ENCODE assay signal across 15 mouse cellular contexts in genomic region chr2:38947566-38947965, GRCm38 (mm10). TPM values are rescaled to one million over a fixed set of nuclear protein-coding genes. Genes with fewer than 3 reads are reported as not detected.
A peak's percentile ranks its signal among the peaks of the same experiment; 100 is the strongest.
DNase-seq lines count a peak whose midpoint lies in the region; ATAC-seq lines count a peak whose summit lies in the region.
"Had no signal": no experiment of that assay in that cellular context is flagged by ENCODE, and none has a peak within 500 bp of the region (broad histone marks: within the 10 kb centered on the region; RNA-seq: fewer than 3 reads in every experiment).

No protein-coding gene starts in this region.

- no peaks in the 10 kb centered on the region for H3K36me3 ChIP-seq in midbrain, embryonic 11.5 days (ENCODE audit: control insufficient read depth, insufficient read depth, low read length)
- H3K36me3 ChIP-seq in midbrain, embryonic 13.5 days, result no peaks in the 10 kb centered on the region
- H3K36me3 ChIP-seq: forebrain, embryonic 10.5 days; limb, embryonic 15.5 days; midbrain, embryonic 12.5 days had no signal

- no peak overlapping the region for H3K4me2 ChIP-seq in midbrain, embryonic 11.5 days
- H3K4me2 ChIP-seq in midbrain, embryonic 13.5 days (replicated peaks), result no peak overlapping the region
- H3K4me2 ChIP-seq: limb, embryonic 15.5 days; midbrain, embryonic 12.5 days had no signal

- no peaks in the 10 kb centered on the region for H3K9me3 ChIP-seq in midbrain, embryonic 11.5 days (ENCODE audit: control insufficient read depth, low read length)
- H3K9me3 ChIP-seq in midbrain, embryonic 13.5 days, result no peaks in the 10 kb centered on the region
- H3K9me3 ChIP-seq: forebrain, embryonic 10.5 days; limb, embryonic 15.5 days; midbrain, embryonic 12.5 days had no signal

- H3K9ac ChIP-seq in midbrain, embryonic 11.5 days (ENCODE audit: low read length), result no peak overlapping the region
- H3K9ac ChIP-seq in midbrain, embryonic 13.5 days (replicated peaks), result no peak overlapping the region
- H3K9ac ChIP-seq: limb, embryonic 15.5 days; midbrain, embryonic 12.5 days had no signal

- no peaks in the 10 kb centered on the region for H3K27me3 ChIP-seq in midbrain, embryonic 11.5 days (ENCODE audit: control insufficient read depth, insufficient read depth, low read length)
- no peaks in the 10 kb centered on the region for H3K27me3 ChIP-seq in midbrain, embryonic 13.5 days
- H3K27me3 ChIP-seq: limb, embryonic 15.5 days; midbrain, embryonic 12.5 days had no signal

- H3K4me3 ChIP-seq in midbrain, embryonic 11.5 days (ENCODE audit: low read depth, low read length), result no peak overlapping the region
- no peak overlapping the region for H3K4me3 ChIP-seq in midbrain, embryonic 13.5 days (replicated peaks)
- H3K4me3 ChIP-seq: forebrain, embryonic 10.5 days; limb, embryonic 15.5 days; midbrain, embryonic 12.5 days had no signal

- no peaks in the 10 kb centered on the region for H3K4me1 ChIP-seq in midbrain, embryonic 11.5 days (ENCODE audit: control insufficient read depth, insufficient read depth, low read length)
- no peaks in the 10 kb centered on the region for H3K4me1 ChIP-seq in midbrain, embryonic 13.5 days (replicated peaks)
- H3K4me1 ChIP-seq: forebrain, embryonic 10.5 days had no signal

- no peak overlapping the region for H3K27ac ChIP-seq in midbrain, embryonic 11.5 days (ENCODE audit: low read depth, low read length)
- H3K27ac ChIP-seq in midbrain, embryonic 13.5 days, result no peak overlapping the region
- H3K27ac ChIP-seq: forebrain, embryonic 10.5 days; hindbrain, postnatal 0 days; midbrain, embryonic 12.5 days had no signal

- 70% methylated on average over 7 of the region's 7 CpGs for WGBS in midbrain, embryonic 11.5 days
- 82% methylated on average over 7 of the region's 7 CpGs for WGBS in midbrain, embryonic 13.5 days

- peak; percentile 49 for DNase-seq in adrenal gland, adult 2 months
- no peak for DNase-seq in adrenal gland, adult 8-10 months
- DNase-seq in midbrain, embryonic 11.5 days (ENCODE audit: low spot score, missing footprints), result peak; percentile 62
- peak; percentile 54 to 61 for DNase-seq in kidney, postnatal 36 days
- DNase-seq in testis, postnatal 10 days (ENCODE audit: low spot score), result no peak
- DNase-seq in layer of hippocampus, adult 8-10 months (ENCODE audit: low spot score in 2 of 2), result no peak
- DNase-seq in gastrocnemius, adult 18-20 months (ENCODE audit: low spot score), result no peak
- DNase-seq: embryo, embryonic 11 days; gastrocnemius, postnatal 25 days; right cerebral cortex, postnatal 4 days had no signal

- ATAC-seq in midbrain, embryonic 11.5 days (ENCODE audit: low FRiP score), result no peak
- no peak for ATAC-seq in midbrain, embryonic 13.5 days
- ATAC-seq: hindbrain, postnatal 0 days had no signal

RNA-seq across cellular contexts. Expression of gene Olfml2a, which starts 15.8 kb away (rescaled TPM):
- 10 to 100 TPM in 1 of 2 experiments, 1 to 10 TPM in 1; 6.7 to 12.0 TPM for total RNA-seq in adrenal gland, adult 2 months (2021)
- polyA plus RNA-seq in adrenal gland, adult 2 months (2012; rRNA removed), result 5.9 TPM in 2 replicates
- 10 to 100 TPM in 2 of 4 experiments, 1 to 10 TPM in 2; 6.9 to 18.9 (median 12.6) TPM for total RNA-seq in adrenal gland, adult 8-10 months (2022)
- 1.9 and 2.2 TPM in 2 replicates for polyA plus RNA-seq in midbrain, embryonic 11.5 days (2014; fragmentation: Nextera tagmentation; extraction: Ambion mirVana)
- polyA plus RNA-seq in midbrain, embryonic 13.5 days (2015; fragmentation: Nextera tagmentation; extraction: Ambion mirVana), result 2.2 and 2.4 TPM in 2 replicates
- total RNA-seq in layer of hippocampus, adult 8-10 months (2022), result 1 to 10 TPM; 1.7 to 1.9 (median 1.8) TPM
- total RNA-seq in gastrocnemius, adult 18-20 months (2021), result 1 to 10 TPM; 3.3 to 5.3 TPM

RNA-seq across cellular contexts. Expression of gene Nr6a1, which starts 20.1 kb away (rescaled TPM):
- 1 to 10 TPM; 5.1 to 6.4 TPM for total RNA-seq in adrenal gland, adult 2 months (2021)
- 2.7 TPM in 2 replicates for polyA plus RNA-seq in adrenal gland, adult 2 months (2012; rRNA removed)
- 10 to 100 TPM in 2 of 4 experiments, 1 to 10 TPM in 2; 6.6 to 15.8 (median 9.7) TPM for total RNA-seq in adrenal gland, adult 8-10 months (2022)
- polyA plus RNA-seq in midbrain, embryonic 11.5 days (2014; fragmentation: Nextera tagmentation; extraction: Ambion mirVana), result 4.4 and 5.2 TPM in 2 replicates
- polyA plus RNA-seq in midbrain, embryonic 13.5 days (2015; fragmentation: Nextera tagmentation; extraction: Ambion mirVana), result 1.9 and 2.0 TPM in 2 replicates
- total RNA-seq in layer of hippocampus, adult 8-10 months (2022), result 1 to 10 TPM; 5.7 to 9.2 (median 7.7) TPM
- 1 to 10 TPM; 3.5 to 4.1 TPM for total RNA-seq in gastrocnemius, adult 18-20 months (2021)

RNA-seq across cellular contexts. Expression of gene Wdr38, which starts 49.7 kb away (rescaled TPM):
- under 1 TPM; 0.43 to 0.52 TPM for total RNA-seq in adrenal gland, adult 2 months (2021)
- polyA plus RNA-seq in adrenal gland, adult 2 months (2012; rRNA removed), result 0.43 and 1.2 TPM in 2 replicates
- 1 to 10 TPM in 1 of 4 experiments, under 1 TPM in 3; 0.38 to 1.3 (median 0.64) TPM for total RNA-seq in adrenal gland, adult 8-10 months (2022)
- polyA plus RNA-seq in midbrain, embryonic 11.5 days (2014; fragmentation: Nextera tagmentation; extraction: Ambion mirVana), result 1.4 TPM in 2 replicates
- 1.6 and 1.8 TPM in 2 replicates for polyA plus RNA-seq in midbrain, embryonic 13.5 days (2015; fragmentation: Nextera tagmentation; extraction: Ambion mirVana)
- total RNA-seq in layer of hippocampus, adult 8-10 months (2022), result under 1 TPM; 0.45 to 0.83 (median 0.71) TPM
- under 1 TPM; 0.09 to 0.14 TPM for total RNA-seq in gastrocnemius, adult 18-20 months (2021)

RNA-seq across cellular contexts. Expression of gene Arpc5l, which starts 57.6 kb away (rescaled TPM):
- 10 to 100 TPM; 66.7 to 78.4 TPM for total RNA-seq in adrenal gland, adult 2 months (2021)
- polyA plus RNA-seq in adrenal gland, adult 2 months (2012; rRNA removed), result 56.4 and 66.7 TPM in 2 replicates
- total RNA-seq in adrenal gland, adult 8-10 months (2022), result 10 to 100 TPM; 86.2 to 93.4 (median 87.6) TPM
- 149 and 157 TPM in 2 replicates for polyA plus RNA-seq in midbrain, embryonic 11.5 days (2014; fragmentation: Nextera tagmentation; extraction: Ambion mirVana)
- 122 and 132 TPM in 2 replicates for polyA plus RNA-seq in midbrain, embryonic 13.5 days (2015; fragmentation: Nextera tagmentation; extraction: Ambion mirVana)
- 10 to 100 TPM; 83.2 to 99.9 (median 93.0) TPM for total RNA-seq in layer of hippocampus, adult 8-10 months (2022)
- 100 to 1,000 TPM; 112 to 141 TPM for total RNA-seq in gastrocnemius, adult 18-20 months (2021)

RNA-seq across cellular contexts. Expression of gene Rpl35, which starts 57.9 kb away (rescaled TPM):
- total RNA-seq in adrenal gland, adult 2 months (2021), result 100 to 1,000 TPM; 510 to 597 TPM
- polyA plus RNA-seq in adrenal gland, adult 2 months (2012; rRNA removed), result 58.5 and 60.0 TPM in 2 replicates
- total RNA-seq in adrenal gland, adult 8-10 months (2022), result 100 to 1,000 TPM; 431 to 487 (median 461) TPM
- polyA plus RNA-seq in midbrain, embryonic 11.5 days (2014; fragmentation: Nextera tagmentation; extraction: Ambion mirVana), result 1,018 and 1,101 TPM in 2 replicates
- polyA plus RNA-seq in midbrain, embryonic 13.5 days (2015; fragmentation: Nextera tagmentation; extraction: Ambion mirVana), result 740 and 763 TPM in 2 replicates
- total RNA-seq in layer of hippocampus, adult 8-10 months (2022), result 100 to 1,000 TPM; 217 to 315 (median 252) TPM
- 100 to 1,000 TPM; 291 to 301 TPM for total RNA-seq in gastrocnemius, adult 18-20 months (2021)

Comparison
In these comparisons a context has a peak if more than half of its experiments do, and no peak if none do; other contexts are left out.
1. DNase-seq: peak in adrenal gland, adult 2 months (single experiment), midbrain, embryonic 11.5 days (single experiment) and kidney, postnatal 36 days (2 of 2); none in adrenal gland, adult 8-10 months (single experiment), testis, postnatal 10 days (single experiment), layer of hippocampus, adult 8-10 months (0 of 2) and gastrocnemius, adult 18-20 months (single experiment).